Mouse (Mus musculus) midbrain, embryonic 11.5 days (tissue): ENCODE data around the gene Mgarp. TPM values are rescaled to one million over a fixed set of nuclear protein-coding genes. Genes with fewer than 3 reads are reported as not detected.

Source experiments
- ATAC-seq: fragments of 200-750 bp; cut with Nextera tagmentation; 2 replicates; pipeline ENCODE4 v1.8.0; 2017; ENCODE audit warnings: moderate TSS enrichment, moderate library complexity; ENCODE audit not compliant: low FRiP score
- DNase-seq: peaks from one replicate; pipeline ENCODE4 v3.0.0; 2015; ENCODE audit warnings: low spot score; ENCODE audit errors: missing footprints
- H3K27ac ChIP-seq: fragments of 300-500 bp; sonication (generic); 2 replicates; pipeline ENCODE4 v1.5.1; 2014; ENCODE audit warnings: low read depth, low read length
- H3K27me3 ChIP-seq: fragments of 300-500 bp; sonication (generic); 2 replicates; pipeline ENCODE4 v1.6.1; 2014; ENCODE audit warnings: mild to moderate bottlenecking, low read length, moderate library complexity, mixed read lengths; ENCODE audit not compliant: control insufficient read depth, insufficient read depth
- H3K36me3 ChIP-seq: fragments of 300-500 bp; sonication (generic); 2 replicates; pipeline ENCODE4 v1.6.1; 2014; ENCODE audit warnings: mild to moderate bottlenecking, low read length, moderate library complexity, mixed read lengths; ENCODE audit not compliant: control insufficient read depth, insufficient read depth
- H3K4me1 ChIP-seq: fragments of 300-500 bp; sonication (generic); 2 replicates; pipeline ENCODE4 v1.6.1; 2014; ENCODE audit warnings: low read length; ENCODE audit not compliant: control insufficient read depth, insufficient read depth
- H3K4me2 ChIP-seq: fragments of 300-500 bp; sonication (generic); 2 replicates; pipeline ENCODE4 v1.6.1; 2014; ENCODE audit warnings: mild to moderate bottlenecking, moderate library complexity
- H3K4me3 ChIP-seq: fragments of 300-500 bp; sonication (generic); 2 replicates; pipeline ENCODE4 v1.5.1; 2014; ENCODE audit warnings: low read depth, low read length
- H3K9ac ChIP-seq: fragments of 300-500 bp; sonication (generic); 2 replicates; pipeline ENCODE4 v1.6.1; 2014; ENCODE audit warnings: low read length
- H3K9me3 ChIP-seq: fragments of 300-500 bp; sonication (generic); 2 replicates; pipeline ENCODE4 v1.6.1; 2016; ENCODE audit warnings: low read length; ENCODE audit not compliant: control insufficient read depth
- WGBS: fragments of 180-500 bp; shearing (Covaris S2); extraction: QIAGEN DNeasy Blood & Tissue Kit; methylation state at CpG from one replicate; pipeline ENCODE4 v1.1.7; 2014; 5-methylcytosine and 5-hydroxymethylcytosine counted together
- polyA plus RNA-seq: library from polyadenylated mRNA; unstranded; fragments of >200 nt; fragmentation: Nextera tagmentation; extraction: Ambion mirVana; gene quantifications from 2 replicates; pipeline ENCODE4 v1.2.1, GENCODE M21; 2014

Mgarp gene
- polyA plus RNA-seq, 1 experiment from 2014 or later, result 26.9 TPM

GRCm38 (mm10) chr3:51391591-51391990, 4.9 kb downstream of the Mgarp start:
- ATAC-seq, result no peak
- 97% methylated on average over 5 of the region's 5 CpGs for WGBS
- Histone ChIP-seq H3K27ac (no peak overlapping the region), H3K9me3 (no peaks in the 10 kb centered on the region), H3K4me1 (peaks cover 3% of the 10 kb centered on the region; the same call in 1 of the 2 replicates), H3K36me3 (no peaks in the 10 kb centered on the region), H3K4me3 (no peak overlapping the region), H3K27me3 (peaks cover 4% of the 10 kb centered on the region; the same call in 1 of the 2 replicates), H3K4me2 (no peak overlapping the region), H3K9ac (no peak overlapping the region)
- peak; percentile 47 for DNase-seq

- H3K9ac ChIP-seq, result no peak overlapping the region
Measured at GRCm38 (mm10) chr3:51391095-51391494, 5.4 kb downstream of the Mgarp start.

GRCm38 (mm10) chr3:51388904-51389303, 7.6 kb downstream of the Mgarp start:
- H3K27me3 ChIP-seq, result no peaks in the 10 kb centered on the region; the same call in 1 of the 2 replicates
- DNase-seq (peak; percentile 86), ATAC-seq (no peak)
- no peak overlapping the region for H3K4me3 ChIP-seq
- peaks cover 3% of the 10 kb centered on the region; the same call in 1 of the 2 replicates for H3K4me1 ChIP-seq
- 6% methylated on average over 13 of the region's 13 CpGs for WGBS
- peak overlapping the region; percentile 6; the same call in 1 of the 2 replicates for H3K9ac ChIP-seq
- peak overlapping the region; percentile 28 for H3K4me2 ChIP-seq
- H3K9me3 ChIP-seq, result no peaks in the 10 kb centered on the region
- no peaks in the 10 kb centered on the region for H3K36me3 ChIP-seq
- no peak overlapping the region for H3K27ac ChIP-seq

More at GRCm38 (mm10) chr3:51391095-51391494, 5.4 kb downstream of the Mgarp start:
- H3K27ac ChIP-seq, result no peak overlapping the region
- H3K4me2 ChIP-seq, result no peak overlapping the region
- ATAC-seq, result no peak
- H3K4me3 ChIP-seq, result no peak overlapping the region
- peak; percentile 2 for DNase-seq
- H3K36me3 ChIP-seq, result no peaks in the 10 kb centered on the region
- H3K9me3 ChIP-seq, result no peaks in the 10 kb centered on the region
- H3K4me1 ChIP-seq, result peaks cover 3% of the 10 kb centered on the region; the same call in 1 of the 2 replicates
- WGBS, result 89% methylated on average over 5 of the region's 5 CpGs
- H3K27me3 ChIP-seq, result peaks cover 4% of the 10 kb centered on the region; the same call in 1 of the 2 replicates

- no peak overlapping the region for H3K4me2 ChIP-seq
- no peak overlapping the region for H3K27ac ChIP-seq
- H3K4me1 ChIP-seq, result peaks cover 3% of the 10 kb centered on the region; the same call in 1 of the 2 replicates
- no peaks in the 10 kb centered on the region for H3K9me3 ChIP-seq
- no peaks in the 10 kb centered on the region for H3K36me3 ChIP-seq
- no peak overlapping the region for H3K9ac ChIP-seq
- WGBS, result 47% methylated on average over 8 of the region's 8 CpGs
- H3K27me3 ChIP-seq, result no peaks in the 10 kb centered on the region; the same call in 1 of the 2 replicates
- ATAC-seq (no peak), DNase-seq (peak; percentile 81)
- no peak overlapping the region for H3K4me3 ChIP-seq
Measured at GRCm38 (mm10) chr3:51387868-51388381, 8.6 kb downstream of the Mgarp start.

GRCm38 (mm10) chr3:51387134-51387451, 9.4 kb downstream of the Mgarp start:
- H3K9ac ChIP-seq, result no peak overlapping the region
- no peak overlapping the region for H3K4me3 ChIP-seq
- H3K36me3 ChIP-seq, result no peaks in the 10 kb centered on the region
- H3K4me2 ChIP-seq, result no peak overlapping the region
- H3K4me1 ChIP-seq, result peaks cover 3% of the 10 kb centered on the region; the same call in 1 of the 2 replicates
- WGBS, result 75% methylated on average over 3 of the region's 3 CpGs
- no peak overlapping the region for H3K27ac ChIP-seq
- no peaks in the 10 kb centered on the region; the same call in 1 of the 2 replicates for H3K27me3 ChIP-seq
- DNase-seq (no peak), ATAC-seq (no peak)
- no peaks in the 10 kb centered on the region for H3K9me3 ChIP-seq

- no peak overlapping the region for H3K9ac ChIP-seq
- H3K27ac ChIP-seq, result no peak overlapping the region
- 45% methylated on average over 12 of the region's 12 CpGs for WGBS
- H3K4me2 ChIP-seq, result no peak overlapping the region
- ATAC-seq (no peak), DNase-seq (peak; percentile 80)
- H3K27me3 ChIP-seq, result no peaks in the 10 kb centered on the region; the same call in 1 of the 2 replicates
- no peaks in the 10 kb centered on the region for H3K36me3 ChIP-seq
- peaks cover 3% of the 10 kb centered on the region; the same call in 1 of the 2 replicates for H3K4me1 ChIP-seq
- H3K4me3 ChIP-seq, result no peak overlapping the region
- H3K9me3 ChIP-seq, result no peaks in the 10 kb centered on the region
Measured at GRCm38 (mm10) chr3:51386441-51387133, 10.0 kb downstream of the Mgarp start.

- 21% methylated on average over 12 of the region's 12 CpGs for WGBS
- no peaks in the 10 kb centered on the region for H3K27me3 ChIP-seq
- DNase-seq (no peak), ATAC-seq (peak; percentile 66; the same call in 1 of the 2 replicates)
- H3K9me3 ChIP-seq, result no peaks in the 10 kb centered on the region
- no peaks in the 10 kb centered on the region; the same call in none of the 2 replicates for H3K4me1 ChIP-seq
- no peak overlapping the region for H3K9ac ChIP-seq
- no peak overlapping the region for H3K4me3 ChIP-seq
- no peak overlapping the region for H3K4me2 ChIP-seq
- H3K27ac ChIP-seq, result no peak overlapping the region
- no peaks in the 10 kb centered on the region for H3K36me3 ChIP-seq
Measured at GRCm38 (mm10) chr3:51383409-51383808, 13.1 kb downstream of the Mgarp start.

- Histone ChIP-seq H3K36me3 (no peaks in the 10 kb centered on the region), H3K4me3 (no peak overlapping the region), H3K27ac (no peak overlapping the region), H3K9me3 (no peaks in the 10 kb centered on the region), H3K4me2 (no peak overlapping the region), H3K4me1 (peaks cover 2% of the 10 kb centered on the region; the same call in 1 of the 2 replicates), H3K9ac (no peak overlapping the region), H3K27me3 (no peaks in the 10 kb centered on the region)
- ATAC-seq, result no peak
- DNase-seq, result no peak
- 72% methylated on average over 2 of the region's 5 CpGs for WGBS
Measured at GRCm38 (mm10) chr3:51380660-51381014, 15.9 kb downstream of the Mgarp start.
